Mouse (Mus musculus) ovary, postnatal 14 days (tissue): ENCODE measurements around the gene Mrps10.
"Not testable (repeated sequence)": the region's sequence is repeated elsewhere in the genome, so short reads cannot be mapped to it uniquely, and the experiment has no call there.

ENCODE experiments used
- DNase-seq: peaks from one replicate; pipeline ENCODE4 v3.0.0; 2022; ENCODE audit warnings: low spot score

The Mrps10 gene

DNA sequence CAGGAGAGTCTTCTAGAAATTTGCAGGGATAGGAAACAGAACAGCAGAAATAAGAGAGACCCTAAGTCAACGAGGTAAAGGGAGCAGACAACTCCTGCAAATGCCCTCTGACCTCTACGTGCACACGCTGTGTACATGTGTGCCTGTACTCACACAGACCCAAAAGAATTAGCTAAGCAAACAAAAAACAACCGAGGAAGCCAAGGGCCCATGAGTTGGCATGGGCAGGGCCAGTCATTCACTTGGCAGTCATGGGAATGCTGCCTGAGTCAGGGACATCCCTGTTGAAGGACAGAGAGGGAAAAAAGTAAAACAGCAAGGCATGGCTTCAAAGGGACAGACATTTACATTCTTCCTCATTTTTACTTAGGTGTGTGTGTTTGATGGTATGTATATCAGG, 14.6 kb downstream of the Mrps10 start:
- DNase-seq, result no peak

DNA sequence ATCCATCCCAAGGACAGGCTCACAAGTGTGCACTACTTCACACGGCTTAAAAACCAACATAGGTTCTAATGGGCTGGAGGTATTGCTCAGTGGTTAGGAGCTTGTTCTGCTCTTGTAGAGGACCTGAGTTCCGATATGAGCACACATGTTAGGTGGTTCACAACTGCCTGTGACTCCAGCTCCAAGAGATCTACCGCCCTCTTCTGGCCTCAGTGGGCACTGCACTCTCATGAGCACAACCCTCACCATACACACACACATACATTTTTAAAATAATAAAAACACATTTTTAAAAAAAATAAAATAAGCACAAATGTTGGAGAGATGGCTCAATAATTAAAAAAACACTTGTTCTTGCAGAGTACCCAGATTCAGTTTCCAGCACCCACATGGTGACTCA, 15.4 kb downstream of the Mrps10 start:
- DNase-seq, result no peak

DNA sequence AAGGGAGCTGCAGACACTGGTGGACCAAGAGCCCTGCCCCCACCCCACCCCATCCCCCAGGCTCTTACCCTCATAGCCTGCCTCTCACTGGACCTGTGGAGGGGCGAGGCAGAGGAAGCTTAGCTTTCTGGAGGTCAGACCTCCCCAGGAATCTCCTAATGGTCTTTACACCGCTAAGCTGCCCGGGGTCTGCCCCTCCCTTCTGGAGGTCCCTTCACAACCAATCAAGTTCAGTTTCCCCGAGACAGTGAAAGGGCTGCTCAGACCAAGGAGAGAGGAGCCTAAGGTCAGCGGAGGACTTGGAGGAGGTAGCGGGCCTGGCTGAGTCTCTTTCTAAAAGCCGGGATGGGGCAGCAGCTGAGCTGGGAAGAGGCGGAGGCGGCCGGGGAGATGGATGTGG, 16.5 kb downstream of the Mrps10 start, which contains the start of gene Guca1b:
Gene Guca1b (plus strand): TSS at position 249 of the 400 bp plus-strand sequence.
- DNase-seq, result no peak

DNA sequence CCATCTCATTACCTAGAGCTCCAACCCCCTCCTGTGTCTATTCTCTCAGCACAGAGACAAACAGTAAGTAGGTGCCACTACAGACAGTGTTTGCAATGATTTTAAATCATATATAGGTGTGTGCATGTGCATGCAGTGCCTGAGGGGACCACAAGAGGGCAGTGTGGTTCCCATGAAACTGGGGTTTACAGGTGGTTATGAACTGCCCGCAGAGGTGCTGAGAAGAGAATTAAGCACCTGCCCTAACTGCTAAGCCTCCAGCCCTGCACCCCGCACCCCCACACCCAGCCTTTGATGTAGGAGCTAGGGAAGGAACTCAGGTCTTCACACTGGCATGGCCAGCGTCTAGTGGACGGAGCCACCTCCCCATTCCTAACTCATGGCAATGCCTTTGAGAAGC, 18.0 kb downstream of the Mrps10 start:
- DNase-seq, result peak; percentile 56

DNA sequence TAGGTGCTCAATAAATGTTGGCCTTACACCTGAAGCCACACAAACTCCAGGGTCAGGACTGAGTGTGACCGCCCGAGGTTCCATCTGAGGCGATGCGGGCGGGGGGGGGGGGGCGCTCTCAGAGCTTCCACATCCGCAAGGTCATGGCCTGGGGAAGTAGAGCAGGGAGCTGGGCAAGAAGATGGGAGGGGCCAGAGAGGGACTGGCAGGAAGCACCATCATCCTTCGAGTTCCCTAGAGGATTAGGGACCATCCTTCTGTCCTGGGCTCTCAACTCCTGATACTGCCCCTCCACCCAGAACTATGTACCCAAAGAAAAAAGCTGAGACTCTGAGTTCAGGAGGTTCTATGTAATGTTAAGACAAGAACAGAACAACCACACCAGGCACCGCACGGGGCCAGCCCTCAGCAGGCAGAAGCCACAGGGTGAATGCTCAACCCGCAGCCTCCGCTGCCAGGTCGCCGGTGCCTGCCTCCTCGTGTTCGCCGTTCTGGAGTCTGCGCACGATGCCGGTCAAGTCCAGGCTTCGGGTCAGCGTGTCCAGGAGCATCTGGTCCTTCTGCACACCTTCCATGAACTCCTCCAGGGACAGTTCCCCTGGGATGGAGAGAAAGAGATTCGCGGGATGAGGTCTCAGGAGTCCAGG, 25.7 kb downstream of the Mrps10 start:
- no peak for DNase-seq

DNA sequence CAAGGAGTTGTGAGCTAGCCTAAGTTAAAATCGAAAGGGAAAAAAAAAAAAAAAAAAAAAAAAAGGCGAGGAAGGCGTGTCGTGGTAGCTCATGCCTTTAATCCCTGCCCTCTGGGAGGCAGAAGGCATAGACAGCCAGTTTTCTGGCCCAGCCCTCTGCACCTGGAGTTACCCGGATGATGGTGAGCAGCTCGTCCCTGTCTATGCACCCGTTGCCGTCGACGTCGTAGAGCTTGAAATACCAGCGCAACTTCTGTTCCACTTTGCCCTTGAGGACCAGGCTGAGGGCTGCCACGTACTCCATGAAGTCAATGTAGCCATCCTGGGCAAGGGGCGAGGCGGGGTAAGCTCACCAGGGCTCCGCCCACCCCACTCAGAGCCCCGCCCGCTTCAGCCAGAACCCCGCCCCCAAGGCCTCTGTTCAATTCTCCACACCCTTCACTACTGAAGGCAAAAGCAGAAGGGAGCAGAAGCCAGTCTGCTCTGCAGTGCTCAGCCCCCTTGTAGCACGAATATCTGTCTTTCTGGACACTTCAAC, 26.8 kb downstream of the Mrps10 start:
- peak; percentile 37 for DNase-seq

DNA sequence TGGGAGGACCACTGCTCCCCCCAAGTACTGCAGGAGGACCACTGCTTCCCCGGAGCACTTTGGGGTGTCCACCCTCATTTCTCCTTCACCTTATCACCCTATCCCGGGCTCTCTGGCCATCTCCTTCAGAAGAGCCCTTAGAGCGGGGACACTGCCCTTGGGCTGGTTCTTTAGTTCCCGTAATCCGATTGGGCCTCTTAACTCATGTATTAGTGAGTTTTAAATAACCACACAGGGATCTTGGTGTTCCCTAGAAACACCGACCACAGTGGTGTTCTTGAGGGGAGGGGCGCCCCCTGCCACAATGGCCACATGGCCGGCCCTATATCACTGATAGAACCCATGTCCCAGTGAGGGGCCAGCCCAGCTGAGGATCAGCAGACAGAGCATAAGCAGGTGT, 30.4 kb downstream of the Mrps10 start:
- DNase-seq, result no peak

DNA sequence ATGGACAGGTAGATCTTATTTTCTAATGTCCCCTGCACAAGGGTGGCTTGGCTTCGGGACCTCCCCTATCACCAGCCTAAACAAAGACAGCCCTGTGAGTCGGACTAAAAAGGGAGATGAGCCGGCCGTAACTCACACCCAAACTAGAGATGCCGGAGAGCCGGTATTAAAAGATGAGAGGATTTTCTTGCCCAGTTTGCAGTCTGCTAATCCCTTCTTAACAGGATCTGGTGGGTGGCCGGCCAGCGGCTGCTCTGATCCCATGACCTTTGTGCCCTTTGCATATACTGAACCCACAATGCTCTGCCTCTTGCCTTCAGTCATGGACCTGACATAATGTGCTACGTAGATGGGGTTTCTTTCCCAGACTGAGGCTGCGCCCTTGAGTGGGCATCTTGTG, 31.8 kb downstream of the Mrps10 start, which contains the start of gene Guca1a:
Gene Guca1a (minus strand): TSS at position 134 of the 400 bp plus-strand sequence.
- no peak for DNase-seq

DNA sequence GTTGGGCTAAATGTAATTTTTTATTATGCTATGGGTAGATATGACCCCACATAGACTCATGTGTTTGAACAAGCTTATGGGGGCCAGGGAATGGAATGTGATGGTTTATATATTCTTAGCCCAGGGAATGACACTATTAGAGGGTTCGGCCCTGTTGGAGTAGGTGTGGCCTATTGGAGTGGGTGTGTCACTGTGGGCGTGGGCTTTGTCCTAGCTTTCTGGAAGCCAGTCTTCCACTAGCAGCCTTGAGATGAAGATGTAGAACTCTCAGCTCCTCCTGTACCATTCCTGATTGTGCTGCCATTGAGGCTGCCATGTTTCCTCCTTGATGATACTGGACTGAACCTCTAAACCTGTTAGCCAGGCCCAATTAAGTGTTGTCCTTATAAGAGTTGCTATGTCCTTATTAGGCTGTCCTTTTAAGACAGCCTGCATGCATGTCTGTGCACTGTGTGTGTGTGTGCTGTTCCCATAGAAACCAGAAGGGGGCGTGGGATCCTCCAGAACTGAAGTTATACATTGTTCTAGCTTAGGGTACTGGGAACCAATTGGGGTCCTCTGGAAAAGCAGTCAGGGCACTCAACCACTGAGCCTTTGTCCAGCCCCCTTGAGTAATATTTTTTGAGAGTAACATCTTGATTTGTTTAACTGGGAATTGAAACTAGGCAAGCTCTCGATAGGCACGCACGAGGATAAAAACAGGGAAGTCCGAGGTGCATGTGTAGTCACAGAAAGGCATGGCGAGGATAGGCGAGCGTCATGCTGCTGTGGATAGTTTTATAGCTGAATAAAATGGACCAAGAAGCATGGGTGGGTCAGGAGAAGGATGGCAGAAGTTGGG, 39.2 kb downstream of the Mrps10 start:
- DNase-seq, result no peak

DNA sequence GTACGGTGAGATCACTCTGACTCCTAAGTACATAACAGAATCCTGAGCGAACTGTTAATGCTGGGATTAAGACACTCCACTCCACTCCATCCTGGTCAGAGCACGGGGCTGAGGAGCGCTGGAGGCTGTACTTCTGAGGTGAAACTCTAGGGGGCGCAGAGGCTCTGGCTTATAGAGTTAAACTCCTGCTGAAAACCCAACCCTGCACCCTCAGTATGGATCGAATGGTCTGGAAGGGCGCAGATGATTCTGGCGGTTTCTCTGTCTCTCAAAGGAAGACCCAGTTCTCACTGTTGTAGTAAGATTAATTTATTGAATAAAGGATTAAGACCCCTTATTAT, 39.8 kb downstream of the Mrps10 start:
- DNase-seq, result peak; percentile 59

DNA sequence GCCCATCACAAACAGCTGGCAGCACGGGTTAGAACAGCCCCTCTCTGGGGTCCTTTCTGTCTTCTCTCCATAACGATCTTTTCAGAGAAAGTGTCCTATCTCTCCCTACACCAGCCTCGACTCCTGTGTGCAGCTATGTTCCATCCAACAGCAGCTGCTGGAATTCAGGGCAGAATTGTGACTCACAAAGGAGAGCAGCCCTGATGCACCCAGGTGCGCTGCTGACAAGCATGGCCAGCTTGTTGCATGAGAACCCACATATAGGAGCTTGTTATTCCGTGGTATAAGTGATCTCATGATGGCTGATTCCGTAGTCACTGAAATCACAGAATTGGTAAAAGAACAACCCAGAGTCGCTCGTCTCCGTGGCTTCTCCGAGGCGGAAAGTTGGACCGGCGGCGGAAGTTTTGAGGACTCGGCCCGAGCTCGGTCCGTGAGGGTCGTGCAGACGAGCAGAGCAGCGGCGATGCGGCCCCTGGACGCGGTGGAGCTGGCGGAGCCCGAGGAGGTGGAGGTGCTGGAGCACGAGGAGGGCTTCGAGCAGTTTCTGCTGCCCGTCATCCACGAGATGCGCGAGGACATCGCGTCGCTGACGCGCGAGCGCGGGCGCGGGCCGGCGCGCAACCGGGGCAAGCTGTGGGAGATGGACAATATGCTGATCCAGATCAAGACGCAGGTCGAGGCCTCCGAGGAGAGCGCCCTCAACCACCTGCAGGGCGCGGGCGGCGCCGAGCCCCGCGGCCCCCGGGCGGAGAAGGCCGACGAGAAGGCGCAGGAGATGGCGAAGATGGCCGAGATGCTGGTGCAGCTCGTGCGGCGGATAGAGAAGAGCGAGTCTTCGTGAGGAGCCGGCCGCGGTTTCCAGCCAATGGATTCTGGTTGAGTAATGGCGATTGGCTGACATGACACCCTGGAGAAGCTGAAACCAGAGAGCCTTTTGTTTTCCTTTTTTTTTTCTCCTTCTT, 41.5 kb downstream of the Mrps10 start:
- DNase-seq, result not testable (repeated sequence)

DNA sequence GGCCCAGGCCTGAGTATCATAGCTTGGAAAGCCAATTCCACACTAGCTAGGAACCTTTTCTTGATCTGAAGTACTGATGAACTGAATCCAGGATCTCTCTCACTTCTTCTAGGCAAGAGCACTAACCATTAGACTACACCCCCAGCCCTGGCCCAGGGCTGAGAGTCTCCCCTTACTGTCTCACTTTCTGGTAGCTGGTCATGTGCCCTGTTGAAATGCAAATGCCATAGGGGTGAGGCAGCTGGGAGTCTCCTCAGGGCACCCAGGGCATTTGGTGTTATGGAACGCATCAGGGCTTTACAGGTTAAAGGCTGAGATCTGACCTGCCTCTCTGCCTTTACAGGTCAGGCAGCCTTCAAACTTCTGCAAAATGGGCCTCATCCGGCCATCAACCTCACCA, 51.5 kb downstream of the Mrps10 start:
- DNase-seq, result no peak

DNA sequence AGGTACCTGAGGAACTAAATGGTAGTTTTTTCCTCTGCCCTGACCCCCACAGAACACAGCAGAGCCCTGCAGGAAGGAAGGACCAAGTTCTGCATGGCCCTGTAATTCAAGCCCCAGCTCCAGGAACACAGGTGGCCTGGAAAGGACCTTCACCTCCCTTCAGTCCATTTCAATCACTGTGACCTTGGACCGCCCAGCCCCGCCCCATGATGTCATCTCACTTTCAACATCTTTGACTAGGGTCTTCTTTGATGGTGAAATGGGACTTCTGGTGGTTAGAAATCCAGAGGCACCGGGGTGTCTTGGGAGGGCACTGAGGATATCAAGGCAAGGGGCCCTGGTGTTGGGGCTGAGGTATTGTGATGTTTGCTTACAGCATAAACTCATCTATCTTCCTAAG, 52.9 kb downstream of the Mrps10 start:
- DNase-seq, result no peak

DNA sequence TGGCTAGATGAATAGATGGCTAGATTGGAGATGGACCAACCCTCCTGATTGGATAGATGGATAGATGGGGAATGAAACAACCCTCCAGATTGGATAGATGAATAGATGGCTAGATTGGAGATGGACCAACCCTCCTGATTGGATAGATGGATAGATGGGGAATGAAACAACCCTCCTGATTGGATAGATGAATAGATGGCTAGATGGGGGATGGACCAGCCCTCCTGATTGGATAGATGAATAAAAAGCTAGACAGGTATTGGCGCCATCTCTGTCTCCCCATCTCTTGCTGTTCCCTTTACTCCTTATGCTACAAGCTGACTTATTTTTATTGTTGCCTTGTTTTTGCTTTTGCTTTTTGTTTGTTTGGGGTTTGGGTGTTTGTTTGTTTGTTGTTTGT, 53.9 kb downstream of the Mrps10 start:
- DNase-seq, result not testable (repeated sequence)

DNA sequence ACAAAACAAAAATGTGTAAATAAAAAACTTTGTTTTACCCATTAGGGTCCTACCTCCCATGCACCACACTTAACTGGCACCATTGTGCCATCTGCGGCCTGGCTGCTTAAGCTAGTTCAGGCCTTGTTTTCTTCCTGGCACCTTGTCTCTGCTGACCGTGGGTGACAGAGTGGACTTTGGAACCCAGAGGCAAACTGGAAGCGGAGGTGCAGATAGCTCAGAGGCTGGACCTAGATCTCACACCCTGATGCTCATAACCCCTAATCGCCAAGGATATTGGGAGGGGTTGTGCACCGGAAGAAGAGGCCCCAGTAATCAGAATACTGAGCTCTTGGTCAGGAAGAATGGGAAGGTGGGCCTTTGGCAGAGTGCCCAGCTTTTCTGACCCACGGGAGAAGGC, 55.5 kb downstream of the Mrps10 start:
- no peak for DNase-seq

DNA sequence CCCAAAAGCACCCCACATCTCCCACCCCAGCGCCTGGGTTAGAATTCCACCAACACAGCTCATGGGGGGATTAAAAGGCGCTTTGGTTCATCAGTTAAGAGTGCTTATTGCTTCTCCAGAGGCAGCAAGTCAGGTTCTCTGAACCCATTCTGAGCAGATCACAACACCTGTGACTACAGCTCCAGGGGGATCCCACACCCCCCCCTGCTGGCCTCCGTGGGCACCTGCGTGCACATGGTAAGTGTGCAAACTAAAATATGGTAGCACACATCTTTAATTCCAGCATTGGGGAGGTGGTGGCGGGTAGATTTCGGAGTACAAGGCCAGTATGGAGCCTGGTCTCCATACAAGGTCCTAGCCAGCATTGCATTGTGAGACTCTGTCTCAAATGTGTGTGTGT, 58.6 kb downstream of the Mrps10 start:
- no peak for DNase-seq

DNA sequence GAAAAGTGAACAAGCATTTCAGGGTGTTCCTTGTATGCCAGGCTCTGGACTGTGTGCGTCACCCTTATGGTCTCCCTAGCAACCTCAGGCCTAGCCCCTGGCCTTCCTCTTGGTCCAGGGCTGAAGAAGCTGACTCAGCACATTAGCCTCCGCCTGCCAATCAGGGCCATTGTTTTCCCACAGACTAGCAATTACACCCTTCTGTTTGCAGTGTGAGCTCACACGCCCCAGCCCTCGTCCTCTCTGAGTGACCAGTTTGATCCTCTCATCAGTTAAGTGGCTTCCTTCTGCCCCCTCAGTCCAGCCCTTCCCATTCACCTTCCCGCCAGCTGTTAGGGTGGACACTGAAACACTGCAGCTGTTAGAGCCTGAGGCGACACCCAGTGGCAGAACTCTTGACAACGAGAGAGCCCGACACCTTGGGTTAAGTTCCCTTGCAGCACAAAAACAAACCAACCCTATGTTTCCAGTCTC, 60.2 kb downstream of the Mrps10 start:
- peak; percentile 29 for DNase-seq

DNA sequence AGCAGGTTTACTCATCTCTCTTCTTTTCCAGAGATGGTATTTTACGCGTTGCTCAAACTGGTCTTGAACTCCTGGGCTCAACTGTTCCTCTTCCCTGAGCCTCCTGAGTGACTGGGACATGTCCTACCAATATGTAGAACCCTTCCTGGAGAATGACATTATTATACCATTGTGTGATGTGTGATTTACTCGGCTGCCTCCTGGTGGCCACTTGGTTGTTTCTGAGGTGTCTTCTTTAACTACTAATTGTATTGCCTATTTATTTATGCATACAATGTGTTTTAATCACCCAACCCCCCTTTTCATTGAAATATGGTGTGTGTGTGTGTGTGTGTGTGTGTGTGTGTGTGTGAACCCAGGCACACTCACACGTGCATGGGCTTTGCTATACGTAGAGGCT, 62.1 kb downstream of the Mrps10 start:
- DNase-seq, result no peak
